Mouse (Mus musculus): ENCODE results near the gene Gadd45a. TPM values are rescaled to one million over a fixed set of nuclear protein-coding genes. Genes with fewer than 3 reads are reported as not detected.

Gene Gadd45a
- total RNA-seq, 2 experiments from 2014 or later: 18.1 to 21.9 TPM

DNA sequence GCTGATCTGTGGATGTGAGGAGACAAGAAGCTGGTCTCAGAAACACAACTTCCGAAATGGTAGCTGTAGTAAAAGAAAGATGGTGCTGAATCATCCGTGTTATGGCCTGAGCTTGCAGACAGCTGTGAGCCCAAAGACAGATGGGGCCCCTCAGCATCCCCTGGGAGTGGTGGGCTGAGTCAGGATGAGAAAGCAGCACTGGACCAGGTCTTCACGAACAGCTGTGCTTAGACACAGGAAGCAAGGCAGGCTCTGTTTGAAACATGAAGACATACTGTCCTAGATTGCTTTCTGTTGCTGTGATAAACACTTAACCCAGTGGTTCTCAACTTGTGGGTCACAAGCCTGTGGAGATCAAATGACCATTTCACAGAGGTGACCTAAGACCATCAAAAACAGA lies 49.6 kb downstream of the Gadd45a start:
- no peak for DNase-seq (ENCODE audit: low spot score in 2 of 2)

DNA sequence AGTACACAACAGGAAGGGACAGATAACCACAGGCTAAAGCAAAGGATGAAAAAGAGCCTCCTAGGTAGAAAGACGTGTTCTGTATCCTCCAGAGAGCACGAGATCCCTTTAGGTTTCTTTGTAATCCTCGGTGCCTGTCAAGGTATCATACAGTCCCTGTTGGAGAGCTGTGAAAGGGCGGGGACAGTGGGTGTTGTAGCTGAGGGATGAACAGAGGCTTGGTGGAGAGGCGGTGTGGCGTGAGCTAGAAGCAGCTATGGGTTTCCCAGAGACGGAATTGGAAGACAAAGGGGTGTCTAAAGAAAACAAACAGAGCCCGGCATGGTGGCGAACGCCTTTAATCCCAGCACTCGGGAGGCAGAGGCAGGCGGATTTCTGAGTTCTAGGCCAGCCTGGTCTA lies 51.2 kb downstream of the Gadd45a start:
- no peak for DNase-seq (ENCODE audit: low spot score in 2 of 2)

DNA sequence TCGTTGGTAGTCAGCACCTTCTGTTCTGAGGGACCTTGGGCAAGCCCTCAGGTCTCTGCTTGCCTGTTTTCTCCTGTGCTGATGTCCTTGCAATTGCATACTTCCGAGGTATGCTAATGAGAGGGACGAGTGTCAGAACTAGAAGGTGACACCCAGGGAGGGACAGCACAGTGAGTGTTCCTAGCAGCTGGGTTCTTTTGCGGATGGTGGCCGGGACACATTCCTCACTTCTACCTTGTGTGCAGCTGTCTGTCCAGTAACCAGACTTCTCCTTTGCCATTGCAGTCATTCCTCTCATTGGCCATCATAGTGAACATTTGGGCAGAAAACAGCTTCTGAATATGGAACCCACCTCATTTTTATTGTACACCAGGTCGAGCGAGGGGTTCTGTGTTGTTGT lies 51.8 kb downstream of the Gadd45a start:
- no peak for DNase-seq (ENCODE audit: low spot score in 2 of 2)

Other genes starting within 250 kb of the Gadd45a start
- gene Vmn1r39, start 226.8 kb downstream of the Gadd45a start, total RNA-seq (2021): not detected
- gene Gng12, start 141.1 kb downstream of the Gadd45a start, total RNA-seq (2021): 100 to 1,000 TPM in 1 of 2 experiments, 10 to 100 TPM in 1; 84.1 to 103 TPM
- 100 to 1,000 TPM; 354 to 387 TPM for gene Serbp1, start 200.7 kb upstream of the Gadd45a start, total RNA-seq (2021)

All from adrenal gland, postnatal 4 days (tissue).